Mouse (Mus musculus) CD4-positive, CD25-positive, alpha-beta regulatory T cell, adult 2 months (primary cell): ENCODE measurements around the gene Alkbh4.
"Not testable (repeated sequence)": the region's sequence is repeated elsewhere in the genome, so short reads cannot be mapped to it uniquely, and the experiment has no call there.

Experiments
- DNase-seq: peaks from one replicate; pipeline ENCODE4 v3.0.0-alpha.2; 2012; ENCODE audit warnings: low read depth, low spot score

Gene Alkbh4

DNA sequence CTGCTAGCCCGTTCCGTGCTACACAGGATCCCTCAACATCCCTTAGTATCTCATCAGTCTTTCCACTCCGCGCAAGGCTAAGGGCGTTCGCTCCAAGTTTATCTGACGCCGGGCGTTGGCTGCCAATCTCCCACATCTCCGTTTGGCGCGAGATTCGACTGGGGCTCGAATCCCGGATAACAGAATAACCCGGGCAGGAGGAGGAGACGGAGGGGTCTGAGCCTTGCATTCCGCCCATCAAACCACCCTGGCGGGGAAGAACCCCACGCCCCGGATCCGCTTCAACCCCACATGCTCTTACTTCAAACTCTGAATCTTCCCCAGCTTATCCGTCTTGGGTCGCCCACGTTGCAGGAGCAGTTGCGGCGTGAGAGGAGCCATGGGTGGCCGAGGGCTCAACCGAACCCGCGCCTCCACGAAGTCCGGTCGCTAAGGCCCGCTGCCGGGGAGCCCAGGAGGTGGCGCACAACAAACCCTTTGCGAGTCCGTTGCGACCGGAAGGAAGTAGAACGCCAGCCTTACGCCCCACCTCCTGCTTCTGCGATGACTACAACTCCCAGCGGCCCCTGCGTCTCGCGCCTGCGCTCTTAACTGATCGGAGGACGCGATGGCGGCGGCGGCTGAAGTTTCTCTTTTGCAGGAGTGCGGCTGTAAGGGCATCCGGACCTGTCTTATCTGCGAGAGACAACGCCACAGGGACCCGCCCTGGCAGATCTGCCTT lies at the start of gene Alkbh4, which contains the start of gene Lrwd1:
Alkbh4 (plus strand) TSS at position 576 of the 721 bp plus-strand sequence.
Lrwd1 (minus strand) TSS at position 504 of the 721 bp plus-strand sequence.
- DNase-seq, result peak; percentile 98

DNA sequence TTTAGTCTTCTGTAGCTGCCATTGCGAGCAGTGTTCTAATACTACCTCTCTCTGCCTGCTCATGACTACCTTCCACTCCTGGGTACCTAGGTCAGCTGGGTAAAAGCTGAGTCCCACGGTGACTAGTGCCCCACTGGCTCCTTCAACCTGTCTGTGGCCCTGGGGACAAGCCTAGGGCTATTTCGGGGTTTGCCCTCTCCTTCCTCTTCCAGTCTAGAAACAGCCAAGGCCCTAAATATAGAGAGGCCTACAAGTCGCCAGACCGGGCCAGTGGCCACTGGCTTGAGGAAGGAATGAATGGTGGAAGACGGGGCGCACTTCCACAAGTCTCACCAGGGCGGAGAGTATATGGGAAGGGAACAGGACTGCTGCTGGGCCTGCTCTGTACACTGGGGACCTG lies 49.7 kb upstream of the Alkbh4 start:
- DNase-seq, result no peak

- DNase-seq, result no peak
Measured at GRCm38 (mm10) chr5:136088821-136089575, 46.9 kb upstream of the Alkbh4 start.

- no peak for DNase-seq
Measured at GRCm38 (mm10) chr5:136091927-136092326, 44.0 kb upstream of the Alkbh4 start.

DNA sequence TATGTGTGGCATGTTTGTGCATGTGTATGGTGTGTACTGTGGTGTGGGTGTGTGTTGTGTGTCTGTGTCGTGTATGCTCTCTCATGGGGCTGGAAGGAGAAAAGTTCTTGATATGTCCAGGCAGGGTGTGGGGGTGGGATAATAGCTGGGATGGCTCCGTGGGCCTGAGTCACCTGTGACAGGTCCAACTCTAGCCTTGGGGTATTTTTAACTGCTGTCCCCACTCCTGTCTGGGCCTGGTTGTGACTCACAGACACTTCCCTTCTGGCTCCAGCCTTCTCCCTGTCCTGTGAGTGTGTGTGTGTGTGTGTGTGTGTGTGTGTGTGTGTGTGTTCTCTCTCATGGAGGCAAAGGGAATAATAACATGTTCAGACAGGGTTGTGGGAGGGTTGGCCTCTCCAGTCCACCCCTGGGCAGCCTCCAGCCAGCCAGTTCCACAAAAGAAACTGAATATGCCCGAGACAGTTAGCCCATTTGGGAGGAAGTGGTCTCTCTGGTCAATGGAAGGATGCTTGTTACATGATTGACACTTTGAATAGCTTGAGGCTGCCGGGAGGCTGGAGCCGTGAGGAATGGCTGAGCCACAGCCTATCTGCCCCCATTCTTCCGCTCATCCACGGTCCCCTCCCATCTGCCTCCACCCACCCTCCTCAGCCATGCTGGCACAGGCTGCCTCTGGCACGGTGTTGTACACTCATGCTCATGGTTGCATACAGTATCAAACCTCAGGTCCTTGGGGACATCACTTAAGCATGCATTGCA lies 41.5 kb upstream of the Alkbh4 start:
- DNase-seq, result no peak

DNA sequence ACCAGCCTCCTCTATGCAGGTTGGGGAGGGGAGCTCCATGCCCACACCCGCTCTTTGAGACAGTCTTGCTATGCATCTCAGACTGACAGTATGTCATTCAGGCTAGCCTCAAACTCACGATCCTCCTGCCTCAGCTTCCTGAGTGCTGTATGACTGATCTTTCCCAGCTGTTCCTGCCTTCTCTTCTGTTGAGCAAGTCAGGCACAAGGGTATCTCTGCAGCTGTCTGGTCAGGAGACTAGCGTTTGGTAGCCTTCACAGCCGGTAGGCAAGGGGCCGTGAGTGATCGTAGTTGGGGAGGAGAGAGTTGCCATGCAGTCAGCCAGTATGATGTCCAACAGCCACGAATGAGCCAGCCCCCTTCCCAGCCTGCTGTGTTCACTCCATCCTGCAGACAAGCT lies 40.9 kb upstream of the Alkbh4 start:
- no peak for DNase-seq

- DNase-seq, result no peak
Measured at GRCm38 (mm10) chr5:136098536-136098935, 37.4 kb upstream of the Alkbh4 start.

DNA sequence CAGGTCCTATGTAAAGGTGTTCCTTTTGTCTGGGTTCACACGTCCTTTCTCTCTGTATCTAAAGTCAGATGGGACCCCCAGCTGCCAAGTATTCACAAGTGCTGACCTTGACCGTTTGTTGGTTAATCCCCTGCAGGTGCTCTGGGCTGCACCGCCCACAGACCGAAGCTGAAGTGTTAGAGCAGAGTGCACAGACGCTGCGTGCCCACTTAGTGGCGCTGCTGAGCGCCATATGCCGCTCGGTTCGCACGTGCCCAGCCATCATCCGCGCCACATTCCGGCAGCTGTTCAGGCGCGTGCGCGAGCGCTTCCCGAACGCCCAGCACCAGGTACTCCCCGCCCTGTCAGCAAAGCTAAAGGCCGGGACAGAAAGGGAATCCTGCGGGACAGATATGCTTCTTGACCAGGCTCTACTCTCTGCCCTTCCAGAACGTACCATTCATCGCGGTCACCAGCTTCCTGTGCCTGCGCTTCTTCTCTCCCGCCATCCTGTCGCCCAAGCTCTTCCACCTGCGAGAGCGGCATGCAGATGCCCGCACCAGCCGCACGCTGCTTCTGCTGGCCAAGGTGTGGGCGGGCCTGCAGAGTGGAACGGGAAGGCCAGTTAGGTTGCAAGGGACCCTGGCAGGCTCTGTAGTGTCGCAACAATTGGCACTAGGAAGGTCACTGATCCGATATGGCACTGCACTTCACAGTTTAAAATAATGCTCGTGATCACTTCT lies 33.7 kb upstream of the Alkbh4 start:
- DNase-seq, result peak; percentile 92

- DNase-seq, result peak; percentile 66
Measured at GRCm38 (mm10) chr5:136104511-136104910, 31.4 kb upstream of the Alkbh4 start.

DNA sequence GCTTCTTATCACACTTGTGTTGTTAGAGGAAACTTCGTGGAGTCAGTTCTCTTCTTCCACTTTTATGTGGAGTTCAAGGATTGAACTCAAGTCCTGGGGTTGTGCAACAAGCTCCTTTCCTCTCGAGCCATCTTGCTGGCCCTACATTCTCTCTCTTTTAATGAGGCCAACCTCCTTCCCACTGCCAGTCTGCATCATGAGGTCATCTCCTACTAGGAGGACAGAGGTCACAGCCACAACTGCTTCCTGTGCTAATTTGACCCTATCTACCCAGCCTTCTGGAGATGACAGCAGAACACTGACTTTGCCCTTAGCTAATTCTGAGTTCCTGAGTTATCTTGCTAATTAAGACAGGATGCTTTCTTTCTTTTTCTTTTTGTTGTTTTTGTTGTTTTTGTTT lies 27.5 kb upstream of the Alkbh4 start:
- no peak for DNase-seq

- DNase-seq, result no peak
Measured at GRCm38 (mm10) chr5:136109042-136109441, 26.9 kb upstream of the Alkbh4 start.

DNA sequence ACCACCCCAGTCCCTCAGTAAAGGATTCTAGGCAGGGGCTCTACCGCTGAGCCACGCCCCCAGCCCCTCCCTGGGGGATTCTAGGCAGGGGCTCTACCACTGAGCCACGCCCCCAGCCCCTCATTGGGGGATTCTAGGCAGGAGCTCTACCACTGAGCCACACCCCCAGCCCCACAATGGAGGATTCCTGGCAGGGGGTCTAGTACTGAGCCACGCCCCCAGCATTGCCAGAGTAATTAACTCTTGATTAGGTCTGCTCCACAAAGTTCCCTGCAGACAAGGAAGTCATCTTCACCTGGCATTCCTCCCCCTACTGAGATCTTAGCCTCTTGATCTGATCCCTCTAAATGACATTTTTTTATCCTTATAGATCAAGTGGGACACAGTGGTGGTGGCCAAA lies 22.4 kb upstream of the Alkbh4 start:
- DNase-seq, result not testable (repeated sequence)

DNA sequence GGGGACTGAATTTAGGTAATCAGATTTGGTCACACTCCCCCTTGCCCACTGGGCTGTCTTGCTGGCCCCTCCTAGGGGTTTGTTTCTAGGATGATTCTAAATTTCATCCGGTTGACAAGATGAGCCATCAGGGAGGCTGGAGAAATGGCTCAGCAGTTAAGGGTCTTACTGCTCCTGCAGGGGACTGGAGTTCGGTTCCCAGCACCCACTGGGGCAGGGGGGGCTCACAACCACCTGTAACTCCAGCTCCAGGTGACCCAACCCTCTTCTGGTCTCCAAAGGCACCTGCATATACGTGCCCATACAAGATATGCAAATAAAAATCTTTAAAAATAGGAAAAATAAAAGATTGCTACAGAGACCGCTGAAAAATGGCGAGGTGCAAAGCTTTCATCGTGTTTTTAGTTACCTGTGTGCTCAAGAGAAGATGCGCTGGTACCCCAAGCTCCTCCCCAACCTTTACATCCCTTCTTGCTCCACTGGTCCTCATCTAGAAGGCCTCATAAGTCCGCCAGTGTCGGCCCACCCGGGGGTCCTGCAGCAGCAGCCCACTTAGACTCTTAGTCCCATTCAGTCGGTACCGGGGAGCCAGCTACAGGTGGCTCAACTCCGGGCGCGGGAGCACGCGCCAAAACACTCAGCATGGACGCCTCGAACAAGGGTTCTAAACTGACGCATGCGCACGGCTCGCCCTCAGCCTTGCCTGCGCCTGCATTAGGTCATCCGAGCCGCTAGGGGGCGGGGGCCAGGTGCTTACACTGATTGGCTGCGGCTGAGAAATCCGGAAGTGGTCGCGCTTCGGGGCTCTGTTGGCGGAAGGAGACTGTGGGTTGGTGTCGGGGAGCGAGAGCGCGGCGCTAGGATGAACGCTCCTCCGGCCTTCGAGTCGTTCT lies 19.8 kb upstream of the Alkbh4 start, which contains the start of gene Polr2j:
Polr2j (plus strand) TSS at position 741 of the 893 bp plus-strand sequence.
- peak; percentile 99 for DNase-seq

- no peak for DNase-seq
Measured at GRCm38 (mm10) chr5:136116784-136117112, 19.2 kb upstream of the Alkbh4 start.

DNA sequence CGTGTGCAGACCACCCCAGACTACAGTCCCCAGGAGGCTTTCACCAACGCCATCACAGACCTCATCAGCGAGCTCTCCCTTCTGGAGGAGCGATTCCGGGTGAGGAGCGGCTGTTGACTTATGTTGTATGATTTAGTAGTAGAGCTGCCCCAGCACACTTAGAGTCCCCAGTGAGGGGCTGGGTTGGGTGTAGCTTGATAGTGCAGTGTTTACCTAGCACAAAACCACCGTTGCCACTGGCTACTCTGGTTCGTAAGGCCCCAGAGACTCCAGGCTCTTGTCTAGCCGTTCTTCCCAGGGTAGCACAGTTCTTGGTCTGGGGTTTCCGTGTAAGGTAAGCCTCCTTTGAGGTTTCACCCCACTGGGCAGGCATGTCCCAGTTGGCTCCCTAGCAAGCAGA lies 13.8 kb upstream of the Alkbh4 start:
- no peak for DNase-seq

DNA sequence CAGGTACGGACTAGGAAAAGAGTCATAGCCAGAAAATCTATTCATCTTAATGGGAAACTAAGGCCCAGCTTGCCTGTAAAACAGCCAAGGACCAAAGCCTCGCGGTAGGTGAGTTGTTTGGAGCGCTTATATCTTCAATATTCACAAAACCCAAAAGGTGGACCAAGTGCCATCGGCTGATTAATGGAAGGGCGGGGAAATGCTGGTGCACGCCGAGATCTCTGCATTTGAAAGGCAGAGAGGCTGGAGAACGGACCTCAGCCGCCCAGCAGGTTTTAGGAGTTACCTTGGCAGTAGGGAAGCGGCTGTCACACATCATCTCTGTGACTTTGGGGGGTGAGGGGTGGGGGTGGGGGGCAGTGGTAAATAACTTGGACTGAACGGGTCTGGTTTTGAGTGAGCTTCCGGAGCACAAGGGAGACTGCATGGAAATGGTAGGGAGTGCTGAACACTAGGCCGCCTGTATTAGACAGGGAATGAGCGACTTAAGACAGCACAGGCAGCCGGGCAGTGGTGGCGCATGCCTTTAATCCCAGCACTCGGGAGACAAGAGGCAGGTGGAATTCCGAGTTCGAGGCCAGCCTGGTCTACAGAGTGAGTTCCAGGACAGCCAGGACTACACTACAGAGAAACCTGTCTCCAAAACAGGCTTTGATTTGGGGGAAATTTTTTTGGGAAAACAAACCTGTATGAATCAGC lies 495 bp downstream of the Alkbh4 start:
- no peak for DNase-seq

DNA sequence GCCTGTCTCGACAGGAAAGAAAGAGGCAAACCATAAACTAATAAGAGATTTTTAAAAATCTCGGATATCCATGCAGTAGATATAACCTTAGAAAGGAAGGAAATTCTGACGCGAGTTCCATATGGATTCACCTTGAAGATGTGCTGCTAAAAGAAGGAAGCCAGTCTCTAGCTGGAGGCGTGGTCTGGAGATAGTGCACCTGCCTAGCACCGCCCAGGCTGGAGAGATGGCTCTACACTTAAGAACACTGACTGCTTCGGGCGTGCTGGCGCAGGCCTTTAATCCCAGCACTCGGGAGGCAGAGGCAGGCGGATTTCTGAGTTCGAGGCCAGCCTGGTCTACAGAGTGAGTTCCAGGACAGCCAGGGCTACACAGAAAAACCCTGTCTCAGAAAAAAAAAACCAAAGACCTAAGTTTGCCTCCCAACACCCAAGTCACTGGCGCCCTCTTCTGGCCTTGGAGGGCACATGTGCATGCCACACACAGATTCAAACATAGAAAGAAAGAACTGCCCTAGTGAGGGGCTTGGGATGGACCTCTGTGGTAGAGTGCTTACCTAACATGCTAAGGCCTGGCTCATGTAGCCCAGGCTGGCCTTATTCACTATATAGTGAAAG lies 1.8 kb downstream of the Alkbh4 start:
- peak; percentile 88 for DNase-seq

GRCm38 (mm10) chr5:136139393-136139792 lies 3.4 kb downstream of the Alkbh4 start:
- DNase-seq, result no peak

- DNase-seq, result no peak
Measured at GRCm38 (mm10) chr5:136140057-136140482, 4.1 kb downstream of the Alkbh4 start.
